Mouse (Mus musculus) kidney, adult 2 months (tissue): ENCODE results near the gene Csnk2b. TPM values are rescaled to one million over a fixed set of nuclear protein-coding genes. Genes with fewer than 3 reads are reported as not detected.

ENCODE experiments used
- DNase-seq: peaks from one replicate; pipeline ENCODE4 v3.0.0; 2021
- H3K27ac ChIP-seq: fragments of 200-500 bp; 2 replicates; pipeline ENCODE4 v1.5.1; 2012; ENCODE audit warnings: low read depth, low read length, control low read depth, inconsistent platforms; ENCODE audit not compliant: insufficient read depth
- H3K27me3 ChIP-seq: fragments of 200-500 bp; replicated peaks from 2 replicates; pipeline ENCODE4 v1.6.1; 2012; ENCODE audit warnings: mild to moderate bottlenecking, moderate library complexity, low read length, inconsistent platforms; ENCODE audit not compliant: control insufficient read depth, insufficient read depth
- H3K36me3 ChIP-seq: fragments of 200-500 bp; 2 replicates; pipeline ENCODE4 v1.6.1; 2012; ENCODE audit warnings: mild to moderate bottlenecking, moderate library complexity, low read length, inconsistent platforms; ENCODE audit not compliant: control insufficient read depth, insufficient read depth
- H3K4me1 ChIP-seq: fragments of 200-500 bp; 2 replicates; pipeline ENCODE4 v1.6.1; 2011; ENCODE audit warnings: low read length; ENCODE audit not compliant: control insufficient read depth, insufficient read depth
- H3K4me3 ChIP-seq: fragments of 200-500 bp; 2 replicates; pipeline ENCODE4 v1.5.1; 2011; ENCODE audit warnings: mild to moderate bottlenecking, low read depth, low read length, control low read depth; ENCODE audit not compliant: insufficient read depth
- CTCF ChIP-seq: fragments of 200-500 bp; conservative IDR thresholded peaks from 2 replicates; pipeline ENCODE4 v1.5.1; 2011; ENCODE audit warnings: low read depth, mild to moderate bottlenecking, control low read depth, low read length, moderate library complexity, mixed read lengths; ENCODE audit not compliant: insufficient read depth, insufficient read length
- POLR2A ChIP-seq: fragments of 200-500 bp; IDR thresholded peaks from one replicate; pipeline ENCODE4 v1.6.1; 2011; ENCODE audit warnings: low read depth, low read length, control low read depth
- WGBS: fragments of 180-500 bp; shearing (Covaris S2); methylation state at CpG from one replicate; pipeline ENCODE4 v1.1.7; 2018; 5-methylcytosine and 5-hydroxymethylcytosine counted together
- polyA plus RNA-seq: library from polyadenylated mRNA; depleted of rRNA; stranded (reverse); fragments of >200 nt; gene quantifications from 2 replicates; pipeline ENCODE4 v1.2.3, GENCODE M21; 2012

Gene Csnk2b
- polyA plus RNA-seq, 1 experiment: 474 TPM

GRCm38 (mm10) chr17:35088151-35088550 is 33.7 kb downstream of the Csnk2b start:
- H3K27me3 ChIP-seq: no peaks in the 10 kb centered on the region
- TF ChIP-seq CTCF (no peak), POLR2A (no peak)
- H3K36me3 ChIP-seq: peaks cover 3% of the 10 kb centered on the region; the same call in 1 of the 2 replicates
- H3K27ac ChIP-seq: no peak overlapping the region
- WGBS: 53% methylated on average over 2 of the region's 2 CpGs
- H3K4me1 ChIP-seq: peaks cover 5% of the 10 kb centered on the region; the same call in 1 of the 2 replicates
- no peak for DNase-seq
- H3K4me3 ChIP-seq: no peak overlapping the region

DNA sequence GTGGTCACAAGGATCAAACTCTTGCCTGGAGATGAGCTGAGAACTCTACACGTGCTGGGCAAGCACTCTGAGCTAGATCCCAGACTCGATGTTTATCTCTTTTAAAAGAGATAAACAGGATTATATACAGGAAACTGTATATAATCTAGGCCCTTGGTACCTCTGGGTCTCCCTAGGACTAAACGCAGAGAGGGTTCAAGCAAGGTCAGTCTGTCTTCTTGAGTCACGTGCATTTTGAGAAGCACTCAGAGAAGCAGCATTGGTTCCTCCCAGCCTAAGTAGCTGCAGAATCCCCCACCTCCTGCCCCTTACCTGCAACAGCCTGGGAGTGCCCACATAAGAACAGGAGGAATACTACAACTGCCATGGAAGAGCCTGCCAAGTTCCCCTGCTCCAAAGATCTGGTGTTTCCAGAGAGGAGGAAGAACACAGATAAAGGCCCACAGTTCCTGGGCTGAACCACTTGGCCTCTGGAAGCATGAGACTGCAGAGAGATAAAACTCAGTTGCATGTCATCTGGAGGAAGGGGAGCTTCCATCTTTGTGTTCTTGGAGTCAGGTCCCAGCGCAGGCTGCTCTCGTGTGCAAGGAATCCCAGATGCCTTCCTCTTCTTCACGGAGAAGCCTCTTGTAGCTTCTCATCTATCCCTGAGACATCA is 36.5 kb downstream of the Csnk2b start, which contains the start of gene Ly6g6f:
Ly6g6f (minus strand) TSS at position 403 of the 658 bp plus-strand sequence.
- Histone ChIP-seq H3K36me3 (no peaks in the 10 kb centered on the region), H3K4me3 (no peak within 1 kb of the TSS), H3K27me3 (no peaks in the 10 kb centered on the region), H3K4me1 (peaks cover 4% of the 10 kb centered on the region; the same call in 1 of the 2 replicates), H3K27ac (no peak within 1 kb of the TSS)
- DNase-seq: no peak
- 80% methylated on average over 7 of the region's 7 CpGs for WGBS
- no peak for TF ChIP-seq CTCF
- no peak for TF ChIP-seq POLR2A

- Histone ChIP-seq H3K4me1 (no peaks in the 10 kb centered on the region), H3K27me3 (no peaks in the 10 kb centered on the region), H3K36me3 (no peaks in the 10 kb centered on the region), H3K27ac (no peak overlapping the region), H3K4me3 (no peak overlapping the region)
- DNase-seq: no peak
- TF ChIP-seq POLR2A (no peak), CTCF (no peak)
- 69% methylated on average over 3 of the region's 3 CpGs for WGBS
Observed at GRCm38 (mm10) chr17:35083929-35084497, 37.8 kb downstream of the Csnk2b start.

GRCm38 (mm10) chr17:35082841-35083576 is 38.8 kb downstream of the Csnk2b start:
- no peak for DNase-seq
- TF ChIP-seq CTCF (no peak), POLR2A (no peak)
- Histone ChIP-seq H3K4me1 (no peaks in the 10 kb centered on the region), H3K27me3 (no peaks in the 10 kb centered on the region), H3K27ac (no peak overlapping the region), H3K36me3 (no peaks in the 10 kb centered on the region), H3K4me3 (no peak overlapping the region)
- 88% methylated on average over 16 of the region's 16 CpGs for WGBS

DNA sequence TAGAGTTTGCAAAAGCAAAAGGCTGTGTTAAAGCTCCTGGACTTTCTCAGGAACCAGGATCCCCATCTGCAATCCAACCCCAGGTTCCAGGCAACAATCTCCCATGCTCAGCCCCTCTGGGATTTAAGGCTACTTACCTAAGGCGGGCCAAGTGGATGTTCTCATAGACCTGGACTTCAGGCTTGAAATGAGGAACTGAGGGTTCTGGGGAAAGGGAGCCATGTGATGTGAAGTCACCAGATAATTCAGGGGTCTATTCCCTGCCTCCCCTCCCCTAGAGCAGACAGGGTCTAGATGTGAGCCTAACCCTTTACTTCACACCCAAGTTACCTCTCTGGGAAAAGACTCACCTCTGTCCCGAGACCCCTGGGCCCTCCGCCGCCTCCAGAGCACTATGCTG is 41.1 kb downstream of the Csnk2b start:
- 87% methylated on average over 4 of the region's 4 CpGs for WGBS
- no peak overlapping the region for H3K27ac ChIP-seq
- TF ChIP-seq CTCF: no peak
- TF ChIP-seq POLR2A: no peak

DNA sequence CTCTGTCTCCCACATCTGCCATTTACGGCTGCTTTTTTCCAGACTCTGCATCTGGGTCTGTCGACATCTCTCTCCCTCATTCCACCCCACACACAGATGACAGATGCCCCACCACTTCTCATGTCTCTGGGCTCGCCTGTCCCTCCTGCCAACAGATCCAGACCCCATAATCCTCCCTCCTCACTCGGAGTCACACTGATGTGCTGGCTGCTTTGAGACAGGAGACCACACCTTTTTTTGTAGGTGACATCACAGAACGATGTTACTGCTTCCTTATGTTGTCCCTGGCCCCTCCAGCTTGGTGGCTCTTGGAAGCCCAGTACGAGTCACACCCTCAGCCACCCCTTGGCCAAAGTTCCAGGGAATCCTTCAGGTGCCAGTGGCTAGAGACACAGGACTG is 41.6 kb downstream of the Csnk2b start:
- Histone ChIP-seq H3K4me1 (peaks cover 10% of the 10 kb centered on the region; the same call in 1 of the 2 replicates), H3K36me3 (no peaks in the 10 kb centered on the region), H3K27ac (no peak overlapping the region), H3K4me3 (no peak overlapping the region), H3K27me3 (no peaks in the 10 kb centered on the region)
- TF ChIP-seq CTCF (no peak), POLR2A (no peak)
- no peak for DNase-seq
- WGBS: 70% methylated on average over 6 of the region's 6 CpGs

More for the DNA sequence above, 41.1 kb downstream of the Csnk2b start:
- Histone ChIP-seq H3K36me3 (no peaks in the 10 kb centered on the region), H3K27me3 (no peaks in the 10 kb centered on the region), H3K4me1 (peaks cover 10% of the 10 kb centered on the region; the same call in 1 of the 2 replicates), H3K4me3 (no peak overlapping the region)
- DNase-seq: no peak

GRCm38 (mm10) chr17:35079778-35080177 is 42.1 kb downstream of the Csnk2b start:
- no peak for DNase-seq
- TF ChIP-seq POLR2A (no peak), CTCF (no peak)
- no peaks in the 10 kb centered on the region for H3K27me3 ChIP-seq
- WGBS: 71% methylated on average over 9 of the region's 9 CpGs
- peaks cover 10% of the 10 kb centered on the region; the same call in 1 of the 2 replicates for H3K4me1 ChIP-seq
- H3K36me3 ChIP-seq: no peaks in the 10 kb centered on the region
- H3K27ac ChIP-seq: no peak overlapping the region
- H3K4me3 ChIP-seq: no peak overlapping the region
